Mouse (Mus musculus) MEL-GATA-1-ER (cell line): ENCODE data around the gene Slc16a12.
A peak's percentile ranks its signal among the peaks of the same experiment; 100 is the strongest.
"Not testable (repeated sequence)": the region's sequence is repeated elsewhere in the genome, so short reads cannot be mapped to it uniquely, and the experiment has no call there.

Experiments
- DNase-seq: peaks from one replicate; pipeline ENCODE4 v3.0.0-alpha.2; 2012; ENCODE audit warnings: low read depth; ENCODE audit errors: extremely low read depth

Slc16a12 gene

DNA sequence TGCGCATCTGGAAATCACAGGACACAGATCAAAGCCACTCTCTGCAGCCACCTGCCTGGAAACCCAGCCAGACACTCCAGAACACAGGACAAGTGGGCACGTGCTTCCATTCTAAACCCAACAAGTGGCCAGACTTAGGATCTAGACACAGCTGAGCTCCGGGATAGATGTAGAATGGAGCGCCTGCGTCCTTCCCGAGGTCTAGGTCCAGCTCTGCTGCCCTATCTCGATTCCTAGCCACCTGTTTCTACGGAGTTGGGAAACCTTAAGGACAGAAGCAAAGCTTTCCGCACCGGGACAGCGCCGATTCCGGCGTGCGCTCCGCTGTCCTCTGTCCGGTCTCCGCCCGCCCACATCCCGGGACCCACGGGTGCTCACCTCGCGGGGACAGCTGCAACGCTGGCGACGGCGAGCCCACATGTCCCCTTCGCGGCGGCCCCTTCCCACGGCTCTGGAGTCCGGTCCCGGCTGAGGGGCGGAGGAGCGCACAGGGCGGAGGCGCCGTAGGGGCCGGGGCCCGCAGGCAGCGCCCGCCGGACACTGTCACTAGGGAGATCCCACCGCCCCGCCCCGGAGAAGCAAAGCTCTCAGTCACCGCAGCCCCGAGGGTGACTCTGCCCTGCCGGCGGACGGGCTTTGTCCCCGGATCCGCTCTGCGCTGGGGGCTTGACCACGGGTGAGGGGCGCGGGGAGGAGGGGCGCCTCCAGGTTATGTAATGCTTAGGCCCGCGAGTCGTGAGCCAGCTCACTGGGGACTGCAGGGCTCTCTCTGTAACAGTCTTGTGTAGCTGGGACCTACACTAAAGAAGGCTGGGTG, at the start of gene Slc16a12:
Slc16a12 (minus strand) TSS at position 602 of the 817 bp plus-strand sequence.
- no peak for DNase-seq

- no peak for DNase-seq
Observed at GRCm38 (mm10) chr19:34796396-34796795, 49.3 kb upstream of the Slc16a12 start.

DNA sequence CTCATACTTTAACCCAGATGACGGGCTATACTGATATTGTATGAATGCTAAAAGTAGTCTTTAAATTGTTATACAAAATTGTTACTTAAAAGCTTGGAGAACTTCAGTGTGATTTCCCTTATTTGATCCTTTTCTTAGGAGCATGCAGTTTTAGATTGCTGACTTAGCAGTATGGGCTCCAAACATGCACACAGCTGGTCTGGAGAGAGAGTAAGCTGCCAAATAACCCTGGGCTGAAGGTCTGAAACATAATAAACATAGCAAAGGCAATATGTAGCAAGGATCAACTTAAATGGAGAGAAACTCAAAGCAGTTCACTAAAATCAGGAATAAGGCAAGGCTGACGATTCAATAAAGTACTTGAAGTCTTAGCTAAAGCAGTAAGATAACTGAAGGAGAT, 35.4 kb upstream of the Slc16a12 start:
- DNase-seq, result no peak

DNA sequence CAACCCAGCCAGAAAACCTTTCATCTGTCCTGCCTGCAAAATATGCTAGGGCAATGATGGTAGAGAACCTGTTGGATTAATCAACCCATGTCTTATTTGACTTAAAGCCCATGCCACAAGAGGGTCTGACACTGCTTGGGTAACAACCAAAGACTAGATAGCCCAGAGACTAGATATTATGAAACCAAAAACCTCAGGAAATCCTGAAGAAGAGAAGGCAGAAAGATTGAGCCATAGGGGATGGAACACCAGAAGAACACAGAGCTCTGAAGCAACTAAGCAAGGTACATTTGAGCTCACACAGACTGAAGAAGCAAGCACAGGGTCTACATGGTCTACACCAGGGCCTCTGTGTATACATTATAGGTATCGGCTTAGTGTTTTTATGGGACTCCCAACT, 31.9 kb upstream of the Slc16a12 start:
- no peak for DNase-seq

- DNase-seq, result no peak
Observed at GRCm38 (mm10) chr19:34778098-34778497, 31.0 kb upstream of the Slc16a12 start.

- DNase-seq, result peak; percentile 18
Observed at GRCm38 (mm10) chr19:34772775-34773174, 25.7 kb upstream of the Slc16a12 start.

- no peak for DNase-seq
Observed at GRCm38 (mm10) chr19:34770764-34771163, 23.7 kb upstream of the Slc16a12 start.

GRCm38 (mm10) chr19:34758754-34759153, 11.7 kb upstream of the Slc16a12 start:
- no peak for DNase-seq

DNA sequence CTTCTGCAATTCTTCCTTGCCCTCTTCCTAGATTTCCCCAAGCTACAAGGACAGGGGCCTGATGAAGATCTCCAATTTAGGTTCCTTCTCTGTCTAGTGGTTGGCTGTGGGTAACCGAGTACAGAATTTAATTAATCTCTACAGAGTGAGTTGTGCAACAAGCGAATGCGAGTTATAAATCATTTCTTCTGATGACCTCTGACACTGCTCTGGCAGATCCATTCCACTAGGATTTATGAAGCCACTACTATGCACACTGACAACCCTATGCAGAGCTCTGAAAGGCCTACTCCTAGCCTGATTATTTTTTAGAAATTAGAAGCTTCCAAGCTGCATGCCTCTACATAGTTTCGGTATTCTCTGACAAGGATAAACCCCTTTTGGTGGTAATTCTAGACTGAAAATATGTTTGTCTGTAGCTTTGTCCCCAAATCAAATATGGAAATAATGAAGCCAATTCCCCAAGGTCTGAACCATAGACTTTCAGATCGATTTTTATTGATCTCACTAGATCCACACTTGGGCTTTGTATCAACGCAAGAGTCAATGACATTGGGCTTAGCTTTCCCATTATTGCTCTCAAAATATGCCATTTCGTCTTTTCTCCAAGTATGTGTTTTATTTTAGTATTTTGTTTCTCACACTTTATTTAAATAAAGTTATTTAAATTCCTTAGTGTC, 9.6 kb upstream of the Slc16a12 start:
- DNase-seq, result no peak

GRCm38 (mm10) chr19:34755680-34756079, 8.6 kb upstream of the Slc16a12 start:
- no peak for DNase-seq

DNA sequence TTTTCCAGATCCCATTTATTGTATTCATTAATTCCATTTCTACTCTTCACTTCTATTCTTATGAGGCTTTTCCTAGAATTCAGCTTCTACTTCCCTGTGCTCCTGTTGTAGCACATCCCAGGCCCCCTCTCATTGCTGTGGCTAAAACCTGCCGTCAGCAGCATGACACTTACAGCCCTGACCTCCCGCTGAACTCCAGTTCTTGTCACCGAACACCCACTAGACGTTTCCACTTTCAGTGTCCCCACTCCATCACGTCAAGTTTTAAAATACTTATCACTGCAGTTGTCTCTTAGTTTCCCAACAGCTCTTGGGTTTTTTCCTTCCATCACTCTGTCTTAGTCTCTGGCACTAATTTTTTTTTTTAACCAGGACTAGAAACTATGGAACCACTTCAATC, 6.2 kb upstream of the Slc16a12 start:
- DNase-seq, result no peak

DNA sequence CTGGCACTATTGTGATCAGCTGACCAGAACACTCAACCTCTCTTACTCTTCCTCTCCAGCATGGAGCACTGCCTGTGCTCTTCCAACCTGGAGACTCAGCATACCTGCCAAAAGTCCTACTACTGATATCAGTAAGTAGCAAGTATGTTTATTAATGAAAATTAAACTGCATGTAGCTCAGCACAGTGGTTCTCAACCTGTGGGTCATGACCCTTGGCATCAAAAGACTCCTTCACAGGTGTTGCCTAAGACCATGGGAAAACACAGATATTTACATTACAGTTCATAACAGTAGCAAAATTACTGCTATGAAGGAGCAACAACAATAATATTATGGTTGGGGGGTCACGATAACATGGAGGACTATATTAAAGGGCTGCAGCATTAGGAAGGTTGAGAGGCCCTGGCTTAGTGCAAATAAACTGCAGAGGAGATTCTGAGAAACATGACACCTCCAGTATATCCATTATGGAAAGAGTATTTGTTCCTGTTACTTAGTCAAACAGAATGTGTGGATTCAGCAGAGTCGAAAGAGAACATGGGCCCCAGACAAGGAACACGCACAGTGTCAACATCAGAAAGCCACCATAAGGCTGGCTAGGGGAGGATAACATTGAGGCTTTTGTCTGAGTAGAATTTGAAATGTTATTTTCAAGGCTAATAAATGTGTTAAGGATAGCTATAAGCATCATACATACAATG, 5.5 kb upstream of the Slc16a12 start:
- no peak for DNase-seq

DNA sequence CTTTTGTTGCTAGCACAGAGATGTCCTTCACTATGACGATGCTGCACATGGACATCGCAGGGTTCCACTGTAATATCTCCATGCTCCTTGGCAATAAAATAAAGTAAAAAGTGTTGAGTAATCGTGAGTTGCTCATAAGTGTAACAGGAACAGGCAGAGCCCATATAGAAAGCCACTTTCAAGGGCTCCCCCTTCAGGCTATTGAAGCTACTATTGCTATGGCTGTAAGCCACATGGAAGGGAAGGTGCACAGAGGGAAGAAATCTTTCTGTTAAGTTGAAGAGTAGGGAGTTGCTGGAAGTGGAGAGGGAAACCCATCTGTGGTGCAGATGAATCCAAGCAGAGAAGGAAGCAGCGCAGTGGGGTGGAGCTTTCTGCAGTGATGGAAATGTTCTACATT, 4.1 kb upstream of the Slc16a12 start:
- no peak for DNase-seq

GRCm38 (mm10) chr19:34748992-34749391, 1.9 kb upstream of the Slc16a12 start:
- no peak for DNase-seq

GRCm38 (mm10) chr19:34747969-34748368, 880 bp upstream of the Slc16a12 start:
- not testable (repeated sequence) for DNase-seq

DNA sequence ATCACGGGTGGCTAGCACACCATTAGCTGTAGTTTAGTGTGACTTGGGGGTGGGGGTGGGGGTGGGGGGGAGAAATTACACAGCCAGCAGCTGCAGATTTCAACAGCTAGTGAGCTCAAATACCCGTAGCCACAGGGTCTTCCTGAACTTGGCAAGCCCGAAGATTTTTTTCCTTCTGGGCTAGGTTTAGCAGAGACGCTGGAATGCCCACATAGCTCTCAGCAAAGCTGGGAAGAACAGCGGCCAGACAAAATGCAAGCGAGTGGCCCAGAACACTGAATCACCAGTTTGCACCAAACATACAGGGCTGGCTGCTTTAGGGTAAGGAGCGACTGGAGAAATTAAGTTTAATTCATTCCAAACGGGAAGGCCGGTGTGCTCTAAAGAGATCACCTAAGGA, 888 bp downstream of the Slc16a12 start:
- DNase-seq, result no peak

DNA sequence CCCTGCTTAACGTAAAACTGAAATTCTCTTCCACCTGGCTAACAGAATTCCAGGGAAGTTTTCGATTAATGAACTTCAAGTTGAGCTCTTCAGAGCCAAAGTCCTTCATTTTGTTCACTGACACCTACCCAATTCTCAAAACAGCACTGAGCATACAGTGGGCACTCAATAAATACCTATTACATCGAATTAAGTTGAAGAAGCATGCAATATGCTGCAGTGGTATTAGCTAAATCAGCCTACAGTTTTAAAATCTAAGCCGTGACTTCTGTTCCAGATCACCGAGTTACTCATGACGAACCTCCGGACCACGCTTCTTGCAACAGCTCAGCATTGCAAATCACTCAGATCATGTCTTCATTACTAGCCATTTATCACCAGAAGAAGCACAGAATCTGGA, 2.1 kb downstream of the Slc16a12 start:
- no peak for DNase-seq

GRCm38 (mm10) chr19:34737916-34738315, 9.2 kb downstream of the Slc16a12 start:
- DNase-seq, result no peak

GRCm38 (mm10) chr19:34735900-34736299, 11.2 kb downstream of the Slc16a12 start:
- DNase-seq, result no peak

- DNase-seq, result no peak
Observed at GRCm38 (mm10) chr19:34733020-34733419, 14.1 kb downstream of the Slc16a12 start.

- no peak for DNase-seq
Observed at GRCm38 (mm10) chr19:34731356-34731755, 15.7 kb downstream of the Slc16a12 start.

DNA sequence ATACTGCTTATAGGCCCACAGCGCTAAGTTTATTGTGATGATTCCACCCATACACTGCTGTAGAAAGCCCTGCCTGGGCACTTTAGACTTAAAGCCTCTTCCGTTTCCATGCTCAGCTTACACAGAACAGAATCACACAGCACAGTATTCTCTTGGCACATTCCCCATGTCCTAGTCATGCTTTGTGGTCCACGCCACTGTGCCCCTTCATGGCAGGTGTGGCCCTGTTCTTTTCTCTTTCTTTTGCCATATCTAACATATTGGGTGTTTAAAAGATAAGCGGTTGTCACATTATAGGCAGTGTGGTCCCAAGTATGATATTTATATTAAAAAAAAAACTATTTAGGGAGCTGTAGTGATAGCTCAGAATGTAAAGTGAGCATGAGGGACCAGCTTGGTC, 16.5 kb downstream of the Slc16a12 start:
- DNase-seq, result no peak
